Mouse (Mus musculus): ENCODE data around the gene Garnl3. TPM values are rescaled to one million over a fixed set of nuclear protein-coding genes. Genes with fewer than 3 reads are reported as not detected.

Garnl3 gene
- polyA plus RNA-seq, 1 experiment from 2014 or later = 12.2 TPM

Other genes starting within 250 kb of the Garnl3 start
- 111 and 118 TPM in 2 replicates for gene Rpl12, start 170.1 kb downstream of the Garnl3 start, polyA plus RNA-seq (2015; fragmentation: Nextera tagmentation; extraction: Ambion mirVana)
- gene Lrsam1, start 170.0 kb downstream of the Garnl3 start, polyA plus RNA-seq (2015; fragmentation: Nextera tagmentation; extraction: Ambion mirVana) = 14.8 and 15.5 TPM in 2 replicates
- gene Slc2a8, start 149.6 kb downstream of the Garnl3 start, polyA plus RNA-seq (2015; fragmentation: Nextera tagmentation; extraction: Ambion mirVana) = 15.4 and 18.3 TPM in 2 replicates
- 11.0 and 13.0 TPM in 2 replicates for gene Angptl2, start 84.4 kb upstream of the Garnl3 start, polyA plus RNA-seq (2015; fragmentation: Nextera tagmentation; extraction: Ambion mirVana)
- gene Ralgps1, start 239.8 kb upstream of the Garnl3 start, polyA plus RNA-seq (2015; fragmentation: Nextera tagmentation; extraction: Ambion mirVana) = 27.2 and 31.1 TPM in 2 replicates

Measured in forebrain, embryonic 13.5 days (tissue).